Mouse (Mus musculus): ENCODE data around the gene Cnmd.

Gene Cnmd

DNA sequence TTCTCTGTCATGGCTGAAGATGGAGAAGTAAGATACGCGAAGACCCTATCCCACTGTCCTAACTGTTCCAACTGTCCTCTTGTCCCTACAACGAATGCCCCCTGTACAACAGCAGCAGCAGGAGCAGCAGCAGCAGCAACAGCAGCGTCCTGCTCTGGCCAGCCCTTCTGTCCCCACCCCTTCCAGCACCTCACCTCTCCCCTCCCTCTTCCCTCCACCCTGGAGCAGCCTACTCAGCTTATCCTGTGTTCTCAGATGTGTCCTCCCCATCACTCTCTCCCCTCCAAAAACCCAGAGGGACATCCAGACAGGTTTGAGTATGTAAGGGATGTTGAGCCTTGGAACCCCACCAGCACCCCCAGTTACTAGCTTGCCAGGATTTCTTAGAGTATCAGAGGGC lies at the start of gene Cnmd:
TSS of gene Cnmd (minus strand) at position 170 of the 400 bp plus-strand sequence.
- no peak for DNase-seq (ENCODE audit: low read depth, low spot score)

DNA sequence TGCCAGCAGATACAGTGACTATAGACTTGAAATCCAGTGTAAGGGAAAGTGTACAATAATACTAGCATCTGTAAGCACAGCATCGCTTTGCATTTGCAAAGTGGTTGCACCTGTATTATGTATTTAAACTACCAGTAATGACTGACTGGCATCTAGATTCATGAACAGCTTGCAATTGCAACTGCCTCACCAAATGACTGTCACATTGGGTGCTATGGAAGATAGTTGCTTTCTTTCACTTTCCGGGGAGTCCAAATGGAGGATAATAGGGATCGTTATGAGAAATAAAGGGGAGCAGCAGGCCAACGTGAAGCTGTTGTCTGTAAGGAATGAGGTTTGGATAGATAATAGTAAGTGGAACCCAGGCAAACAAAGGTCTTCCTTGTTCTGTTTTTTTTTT lies 49.3 kb upstream of the Cnmd start:
- DNase-seq (ENCODE audit: low read depth, low spot score): no peak

DNA sequence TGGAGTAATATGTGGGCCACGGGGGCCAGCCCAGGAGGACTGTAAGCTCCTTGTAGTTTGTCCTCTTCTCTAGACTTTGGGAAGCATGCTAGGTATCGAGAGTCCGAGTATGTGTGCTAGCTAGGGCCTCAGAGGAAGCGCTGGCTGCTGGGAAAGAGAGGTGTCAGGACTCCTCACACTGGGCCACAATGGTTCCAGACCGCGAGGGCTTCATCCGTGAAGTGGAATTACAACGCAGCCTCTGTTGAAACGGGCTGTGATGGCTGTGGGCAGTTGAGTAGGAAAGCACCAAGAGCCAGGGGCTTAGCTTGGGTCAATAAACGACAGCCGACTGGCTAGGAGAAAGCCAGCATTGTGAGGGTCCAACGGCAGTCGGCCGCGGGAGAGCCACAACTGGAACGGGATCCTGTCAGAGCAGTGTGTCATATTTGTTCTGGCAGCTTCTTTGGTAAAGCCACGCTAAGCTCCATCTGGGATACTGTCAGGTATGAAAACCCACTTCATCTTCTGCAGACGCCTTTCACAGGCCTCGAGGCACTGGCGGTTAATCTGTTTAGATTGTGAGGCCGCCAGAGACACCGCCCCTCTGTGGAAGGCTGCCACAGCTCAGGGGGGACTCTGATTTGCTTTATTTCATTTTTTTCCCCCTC lies 41.7 kb upstream of the Cnmd start:
- no peak for DNase-seq (ENCODE audit: low read depth, low spot score)

DNA sequence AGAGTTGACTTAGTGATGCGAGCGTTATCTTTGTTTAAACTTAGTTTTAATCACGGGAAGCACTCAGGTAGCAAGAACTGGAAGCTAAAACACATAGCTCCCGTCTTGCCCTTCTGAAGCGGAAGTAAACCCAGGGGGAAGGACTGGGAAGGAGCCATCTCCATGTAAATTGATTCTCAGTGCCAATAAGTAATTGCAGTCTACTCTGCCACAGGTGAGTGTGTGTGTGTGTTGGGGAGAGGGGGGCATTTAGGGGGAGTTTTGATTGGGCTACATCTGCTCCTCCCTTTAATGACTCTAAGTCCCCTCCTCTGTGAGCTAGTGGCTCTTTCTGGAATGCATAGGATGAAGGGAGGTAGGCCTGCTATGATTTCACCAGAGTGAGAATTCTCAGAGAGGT lies 39.6 kb upstream of the Cnmd start:
- no peak for DNase-seq (ENCODE audit: low read depth, low spot score)

GRCm38 (mm10) chr14:79701054-79701453 lies 39.1 kb upstream of the Cnmd start:
- DNase-seq (ENCODE audit: low read depth, low spot score): no peak

- no peak for DNase-seq (ENCODE audit: low read depth, low spot score)
These were observed 37.4 kb upstream of the Cnmd start for GRCm38 (mm10) chr14:79699381-79699780.

DNA sequence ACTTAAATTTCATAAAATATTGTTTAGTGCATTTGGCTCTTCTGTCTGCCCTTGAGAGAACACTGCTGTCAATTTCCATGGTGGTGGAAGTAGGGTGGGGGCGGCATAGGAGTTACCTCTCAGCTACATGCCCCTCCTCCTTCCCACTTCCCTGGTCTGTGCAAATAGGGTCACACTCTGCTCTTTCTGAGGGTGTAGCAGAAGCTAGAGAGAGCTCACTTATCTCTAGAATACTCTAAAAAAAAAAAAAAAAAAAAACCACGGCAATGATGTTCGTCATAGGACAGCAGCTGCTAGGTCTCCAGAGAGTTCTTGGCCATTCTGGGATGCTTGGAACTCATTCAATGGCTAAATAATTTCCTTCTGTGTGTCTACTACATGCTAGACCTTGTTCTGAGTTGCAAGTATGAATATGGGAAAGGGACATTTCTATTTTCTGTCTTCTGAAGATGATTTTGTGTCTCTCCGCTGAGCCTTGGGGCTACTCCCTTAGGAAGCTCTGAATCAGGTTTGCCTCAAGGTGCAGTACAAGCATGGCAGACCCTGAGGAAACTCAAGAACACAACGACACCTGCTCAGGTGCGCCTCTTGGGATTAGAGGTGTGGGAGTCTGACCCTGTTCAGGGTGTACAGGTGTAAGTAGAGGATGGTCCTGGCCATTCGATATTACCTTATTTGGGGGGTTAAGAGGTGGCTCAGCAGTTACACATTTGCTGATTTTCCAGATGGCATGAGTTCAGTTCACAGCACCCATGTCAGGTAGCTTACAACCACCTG lies 28.3 kb upstream of the Cnmd start:
- no peak for DNase-seq (ENCODE audit: low read depth, low spot score)

GRCm38 (mm10) chr14:79680652-79681051 lies 18.7 kb upstream of the Cnmd start:
- no peak for DNase-seq (ENCODE audit: low read depth, low spot score)

DNA sequence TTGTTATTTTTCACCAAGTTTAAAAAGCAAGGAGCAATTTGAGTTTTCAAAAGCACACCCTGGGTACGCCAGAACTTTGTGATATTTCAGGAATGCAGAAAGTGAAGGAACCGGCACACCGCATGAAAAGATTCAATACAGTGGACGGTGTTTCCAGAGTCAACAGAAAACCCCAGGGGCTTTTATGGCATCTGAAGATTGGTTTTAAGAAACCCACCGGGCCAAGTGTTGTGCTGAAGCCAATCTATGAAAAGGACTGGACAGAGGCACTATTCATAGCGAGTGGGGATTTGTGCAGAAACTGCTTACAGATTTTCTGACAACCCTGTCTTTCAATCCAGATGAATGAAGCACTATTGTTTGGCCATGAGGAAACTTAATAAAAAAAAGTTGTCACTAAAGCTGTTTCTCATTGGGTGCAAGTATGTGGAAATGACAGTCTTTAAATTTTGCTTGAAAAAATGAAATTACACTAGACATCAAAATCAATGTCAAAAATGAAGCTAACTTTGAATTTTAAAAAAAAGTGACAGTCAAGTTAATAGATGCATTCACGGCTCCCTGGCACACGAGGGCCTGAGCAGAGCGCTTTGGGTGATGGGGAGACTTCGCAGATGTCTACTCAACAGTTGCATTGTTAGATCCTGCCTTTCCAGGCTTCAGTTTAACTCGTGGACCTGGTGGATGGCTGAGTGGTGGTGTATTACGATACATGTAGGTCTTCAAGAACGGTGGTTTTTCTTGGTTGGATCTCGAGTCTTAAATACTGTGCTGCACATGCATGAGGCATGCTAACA lies 16.1 kb upstream of the Cnmd start:
- DNase-seq (ENCODE audit: low read depth, low spot score): no peak

GRCm38 (mm10) chr14:79677108-79677753 lies 15.3 kb upstream of the Cnmd start:
- DNase-seq (ENCODE audit: low read depth, low spot score): no peak

GRCm38 (mm10) chr14:79673083-79674013 lies 11.4 kb upstream of the Cnmd start:
- no peak for DNase-seq (ENCODE audit: low read depth, low spot score)

DNA sequence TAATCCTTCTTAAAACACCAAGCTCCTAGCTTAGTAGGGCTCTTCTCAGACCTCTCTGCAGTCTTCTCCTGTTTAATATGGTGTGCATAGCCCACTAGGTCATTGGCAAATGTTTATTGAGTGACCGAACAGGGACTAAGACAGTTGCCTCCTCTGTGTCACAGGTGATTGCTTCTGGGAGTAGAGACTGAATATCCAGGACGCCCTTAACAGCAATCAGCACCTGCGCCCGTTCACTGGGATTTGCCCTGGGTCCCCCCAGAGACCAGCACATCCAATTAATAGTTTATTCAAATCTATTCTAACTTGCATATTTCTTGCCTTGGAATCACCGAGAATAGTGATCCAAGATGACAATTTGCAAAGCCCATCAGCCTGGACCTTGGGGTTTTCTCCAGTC lies 10.6 kb upstream of the Cnmd start:
- DNase-seq (ENCODE audit: low read depth, low spot score): no peak

DNA sequence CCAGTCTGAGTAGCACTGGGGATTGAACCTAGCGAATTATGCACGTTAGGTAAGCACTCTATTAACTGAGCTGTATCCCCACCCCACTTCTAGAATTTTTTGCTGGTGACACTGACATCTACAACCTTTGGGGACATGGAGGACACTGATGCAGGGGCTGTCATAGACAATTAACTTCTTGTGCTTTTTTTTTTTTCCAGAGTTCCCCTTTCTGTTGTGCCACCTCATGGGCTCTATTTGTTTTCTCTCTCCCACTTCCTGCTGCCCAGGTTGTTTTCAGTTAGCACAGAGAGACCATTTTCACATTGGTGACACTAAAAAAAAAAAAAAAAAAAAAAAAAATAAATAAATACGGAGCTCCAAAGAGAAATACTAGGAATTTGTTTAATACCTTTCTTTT lies 9.0 kb upstream of the Cnmd start:
- DNase-seq (ENCODE audit: low read depth, low spot score): no peak

GRCm38 (mm10) chr14:79661005-79661917 lies 709 bp downstream of the Cnmd start:
- DNase-seq (ENCODE audit: low read depth, low spot score): no peak

- no peak for DNase-seq (ENCODE audit: low read depth, low spot score)
These were observed 1.5 kb downstream of the Cnmd start for GRCm38 (mm10) chr14:79660467-79660866.

- no peak for DNase-seq (ENCODE audit: low read depth, low spot score)
These were observed 3.0 kb downstream of the Cnmd start for GRCm38 (mm10) chr14:79658748-79659508.

DNA sequence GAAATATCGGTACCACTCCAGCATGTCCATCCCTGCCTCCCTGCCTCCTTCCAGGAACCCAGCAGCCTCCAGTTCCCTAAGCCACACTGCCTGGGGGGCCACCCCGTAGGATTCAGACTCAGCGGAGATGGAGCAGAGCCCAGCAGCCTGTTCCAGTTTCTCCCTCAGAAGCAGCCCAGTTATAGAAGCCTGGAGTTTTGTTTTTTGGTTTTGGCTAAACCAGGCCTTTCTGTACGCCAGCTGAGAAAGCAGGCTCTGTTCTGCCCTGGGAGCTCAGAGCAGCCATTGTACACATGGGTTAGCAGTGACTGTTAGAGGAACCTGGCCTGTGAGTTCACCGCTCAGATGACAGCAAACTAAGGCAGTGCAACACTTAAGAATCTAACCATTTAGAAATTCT lies 3.7 kb downstream of the Cnmd start:
- no peak for DNase-seq (ENCODE audit: low read depth, low spot score)

- DNase-seq (ENCODE audit: low read depth, low spot score): no peak
These were observed 9.3 kb downstream of the Cnmd start for GRCm38 (mm10) chr14:79652654-79653053.

GRCm38 (mm10) chr14:79649680-79650079 lies 12.3 kb downstream of the Cnmd start:
- DNase-seq (ENCODE audit: low read depth, low spot score): no peak

Data from c-Kit-negative CD71-positive TER-119-positive erythroid progenitor cells, embryonic 14.5 days (primary cell).